Mouse (Mus musculus): ENCODE data around the gene Tbcel.

Gene Tbcel

GRCm38 (mm10) chr9:42507709-42508108, at the start of gene Tbcel:
Gene Tbcel (minus strand): TSS chr9:42507809.
- in situ Hi-C loops (cut with MboI; ENCODE audit: low sequenced_read_pairs) = no loop called here

GRCm38 (mm10) chr9:42555186-42555585, 47.6 kb upstream of the Tbcel start:
- in situ Hi-C loops (cut with MboI; ENCODE audit: low sequenced_read_pairs) = no loop called here

- in situ Hi-C loops (cut with MboI; ENCODE audit: low sequenced_read_pairs) = no loop called here
These were observed 42.5 kb upstream of the Tbcel start for GRCm38 (mm10) chr9:42550116-42550515.

GRCm38 (mm10) chr9:42548981-42549380, 41.4 kb upstream of the Tbcel start:
- in situ Hi-C loops (cut with MboI; ENCODE audit: low sequenced_read_pairs) = no loop called here

GRCm38 (mm10) chr9:42544521-42544920, 36.9 kb upstream of the Tbcel start:
- in situ Hi-C loops (cut with MboI; ENCODE audit: low sequenced_read_pairs) = no loop called here

- in situ Hi-C loops (cut with MboI; ENCODE audit: low sequenced_read_pairs) = no loop called here
These were observed 25.9 kb upstream of the Tbcel start for GRCm38 (mm10) chr9:42533491-42533890.

GRCm38 (mm10) chr9:42533041-42533440, 25.4 kb upstream of the Tbcel start:
- in situ Hi-C loops (cut with MboI; ENCODE audit: low sequenced_read_pairs) = no loop called here

- in situ Hi-C loops (cut with MboI; ENCODE audit: low sequenced_read_pairs) = no loop called here
These were observed 24.3 kb upstream of the Tbcel start for GRCm38 (mm10) chr9:42531951-42532350.

- in situ Hi-C loops (cut with MboI; ENCODE audit: low sequenced_read_pairs) = no loop called here
These were observed 22.9 kb upstream of the Tbcel start for GRCm38 (mm10) chr9:42530221-42531152.

GRCm38 (mm10) chr9:42520587-42521084, 13.0 kb upstream of the Tbcel start:
- in situ Hi-C loops (cut with MboI; ENCODE audit: low sequenced_read_pairs) = no loop called here

- in situ Hi-C loops (cut with MboI; ENCODE audit: low sequenced_read_pairs) = no loop called here
These were observed 10.6 kb upstream of the Tbcel start for GRCm38 (mm10) chr9:42518163-42518562.

GRCm38 (mm10) chr9:42513159-42513558, 5.5 kb upstream of the Tbcel start:
- in situ Hi-C loops (cut with MboI; ENCODE audit: low sequenced_read_pairs) = no loop called here

GRCm38 (mm10) chr9:42512312-42512711, 4.7 kb upstream of the Tbcel start:
- in situ Hi-C loops (cut with MboI; ENCODE audit: low sequenced_read_pairs) = no loop called here

GRCm38 (mm10) chr9:42508235-42508634, 626 bp upstream of the Tbcel start:
- in situ Hi-C loops (cut with MboI; ENCODE audit: low sequenced_read_pairs) = no loop called here

- in situ Hi-C loops (cut with MboI; ENCODE audit: low sequenced_read_pairs) = no loop called here
These were observed 587 bp downstream of the Tbcel start for GRCm38 (mm10) chr9:42507022-42507421.

- in situ Hi-C loops (cut with MboI; ENCODE audit: low sequenced_read_pairs) = no loop called here
These were observed 2.6 kb downstream of the Tbcel start for GRCm38 (mm10) chr9:42504971-42505510.

- in situ Hi-C loops (cut with MboI; ENCODE audit: low sequenced_read_pairs) = no loop called here
These were observed 3.0 kb downstream of the Tbcel start for GRCm38 (mm10) chr9:42504559-42504958.

- in situ Hi-C loops (cut with MboI; ENCODE audit: low sequenced_read_pairs) = no loop called here
These were observed 3.9 kb downstream of the Tbcel start for GRCm38 (mm10) chr9:42503709-42504108.

- in situ Hi-C loops (cut with MboI; ENCODE audit: low sequenced_read_pairs) = no loop called here
These were observed 11.3 kb downstream of the Tbcel start for GRCm38 (mm10) chr9:42496296-42496695.

- in situ Hi-C loops (cut with MboI; ENCODE audit: low sequenced_read_pairs) = no loop called here
These were observed 15.8 kb downstream of the Tbcel start for GRCm38 (mm10) chr9:42491780-42492179.

GRCm38 (mm10) chr9:42490589-42491382, 16.8 kb downstream of the Tbcel start:
- in situ Hi-C loops (cut with MboI; ENCODE audit: low sequenced_read_pairs) = no loop called here
